Mouse (Mus musculus) thymus, postnatal 0 days (tissue): ENCODE results near the gene Erc2. TPM values are rescaled to one million over a fixed set of nuclear protein-coding genes. Genes with fewer than 3 reads are reported as not detected.

Experiments used
- DNase-seq: peaks from one replicate; pipeline ENCODE4 v3.0.0-alpha.2; 2015; ENCODE audit warnings: low spot score
- polyA plus RNA-seq: library from polyadenylated mRNA; unstranded; fragments of >200 nt; fragmentation: Nextera tagmentation; extraction: Ambion mirVana; gene quantifications from 2 replicates; pipeline ENCODE4 v1.2.1, GENCODE M21; 2015

Erc2 gene
- polyA plus RNA-seq, 1 experiment from 2014 or later: 0.09 TPM

- DNase-seq: no peak
These were observed 45.0 kb downstream of the Erc2 start for GRCm38 (mm10) chr14:27667016-27667852.

DNA sequence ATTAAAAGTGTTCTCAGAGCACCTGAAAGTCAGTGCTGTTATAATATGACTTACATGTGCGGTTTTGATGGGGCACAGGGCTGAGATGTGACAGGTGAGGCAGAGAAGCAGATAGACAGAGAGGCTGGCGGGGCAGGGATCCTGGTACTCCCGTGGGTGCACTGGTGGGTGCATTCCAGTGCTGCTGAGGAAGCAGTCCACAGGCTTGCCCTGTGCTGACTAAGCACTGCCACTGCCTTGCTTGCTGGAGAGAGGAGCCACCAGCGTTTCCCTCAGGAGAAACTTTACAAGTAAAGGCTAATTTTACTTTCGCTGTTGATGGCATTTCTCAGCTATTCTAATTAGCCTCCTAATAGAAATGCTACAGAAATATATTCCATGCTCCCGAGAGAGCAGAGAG lies 45.9 kb downstream of the Erc2 start:
- no peak for DNase-seq

DNA sequence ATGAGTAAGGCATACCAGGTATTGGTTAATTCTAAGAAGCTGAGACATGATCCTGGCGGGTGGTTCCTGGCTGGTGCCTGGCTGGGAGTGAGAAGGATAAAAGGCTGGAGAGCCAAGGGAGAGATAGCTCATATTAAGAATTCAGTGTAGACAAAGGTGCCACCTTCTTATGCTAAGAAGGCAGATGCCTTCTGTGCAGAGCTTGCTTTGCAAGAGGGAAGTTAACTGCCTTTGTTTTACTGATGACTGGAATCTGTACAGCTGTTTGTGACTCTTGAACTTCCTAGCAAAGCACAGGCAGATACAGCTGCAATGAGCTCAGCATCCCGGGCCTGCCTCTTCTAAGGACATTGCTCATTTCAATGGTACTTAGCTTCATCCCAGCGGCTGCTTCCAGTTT lies 47.7 kb downstream of the Erc2 start:
- no peak for DNase-seq

GRCm38 (mm10) chr14:27672761-27673160 lies 50.5 kb downstream of the Erc2 start:
- DNase-seq: no peak

DNA sequence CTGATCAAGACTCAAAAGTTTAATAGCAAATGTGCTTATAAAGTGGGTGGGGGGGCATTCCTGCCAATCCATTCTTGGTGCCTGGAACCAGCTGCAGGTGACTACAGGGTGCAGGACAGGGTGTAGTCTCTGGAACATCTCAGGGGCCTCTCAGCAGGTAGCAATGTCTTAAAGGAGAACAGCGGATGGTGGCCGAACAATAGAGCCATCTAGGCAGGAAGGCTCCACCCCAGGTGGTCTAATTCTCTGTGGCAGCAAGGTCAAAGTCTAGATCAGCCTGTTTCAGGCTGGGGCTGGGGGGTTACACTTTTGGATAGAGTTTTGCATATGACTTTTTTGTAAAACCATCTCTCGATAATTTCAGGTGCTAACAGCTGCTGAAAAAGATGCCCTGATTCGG lies 51.9 kb downstream of the Erc2 start:
- DNase-seq: no peak

DNA sequence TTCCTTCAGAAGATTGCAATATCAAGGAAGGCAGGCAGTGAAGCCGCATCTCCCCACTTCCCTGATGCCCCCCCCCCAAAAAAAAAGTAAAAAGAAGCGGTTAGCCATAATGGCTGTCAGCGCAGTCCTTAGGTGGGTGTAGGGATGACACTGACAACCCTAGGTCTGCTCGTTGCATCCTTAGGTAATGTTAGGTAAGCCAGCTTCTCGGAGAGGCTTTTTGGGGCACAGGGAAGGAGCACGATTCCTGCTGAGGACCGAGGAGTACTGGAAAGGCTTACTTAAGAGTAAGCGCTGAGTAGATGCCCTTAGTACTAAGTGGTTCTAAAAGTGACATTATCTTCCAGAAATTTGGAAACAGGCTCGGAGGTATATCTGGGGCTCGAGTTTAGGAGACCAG lies 52.3 kb downstream of the Erc2 start:
- DNase-seq: no peak

GRCm38 (mm10) chr14:27675071-27675470 lies 52.8 kb downstream of the Erc2 start:
- no peak for DNase-seq

DNA sequence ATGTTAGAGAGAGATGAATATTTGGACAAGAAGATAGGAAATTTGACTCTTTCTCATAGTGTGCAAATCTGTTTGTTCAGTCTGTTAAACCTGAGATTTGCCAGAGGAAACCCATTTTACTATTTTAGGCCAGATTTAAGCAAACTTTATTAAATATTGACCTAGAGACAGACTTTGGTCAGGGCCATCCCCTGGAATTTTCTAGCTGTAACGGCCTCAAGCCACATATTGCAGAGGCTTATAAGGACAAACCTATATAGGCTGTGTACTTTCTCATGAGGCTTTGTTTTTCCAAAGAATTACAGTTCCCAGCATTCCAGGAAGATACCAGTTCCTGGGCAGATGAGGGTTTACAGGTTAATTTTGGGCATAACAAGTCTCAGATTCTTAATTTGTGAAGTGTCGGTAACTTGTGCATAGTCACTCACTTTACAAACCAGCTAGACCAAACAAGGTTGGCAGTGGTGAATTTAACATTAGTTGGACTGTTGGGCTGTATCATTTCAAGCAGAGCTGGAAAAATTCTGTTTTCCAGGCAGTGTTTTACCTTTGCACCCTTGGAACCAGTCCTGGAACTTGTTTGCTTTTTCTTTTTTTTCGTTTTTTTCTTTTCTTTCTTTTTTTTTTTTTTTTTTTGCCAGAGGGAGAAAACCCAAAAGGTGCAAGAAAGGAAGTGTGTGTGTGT lies 60.3 kb downstream of the Erc2 start:
- no peak for DNase-seq

DNA sequence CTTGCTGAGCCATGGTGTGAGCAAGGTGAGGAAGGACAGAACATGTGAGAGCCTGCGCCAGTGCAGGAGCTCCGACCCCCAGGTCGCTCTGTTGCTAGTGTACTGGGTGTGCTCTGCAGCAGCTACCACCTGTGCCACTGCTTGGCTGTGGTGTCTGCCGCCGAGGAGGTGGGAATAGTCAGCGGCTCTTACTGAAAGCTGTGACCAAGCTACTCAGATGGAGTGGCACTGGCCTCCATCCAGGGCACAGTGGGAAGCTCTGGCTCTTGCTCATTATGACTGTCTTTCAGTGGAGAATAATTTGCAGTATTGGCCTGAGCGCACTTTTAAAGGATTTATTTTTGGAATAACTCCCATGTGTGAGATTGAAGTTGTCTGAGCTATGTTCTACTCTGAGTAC lies 73.6 kb downstream of the Erc2 start:
- no peak for DNase-seq

DNA sequence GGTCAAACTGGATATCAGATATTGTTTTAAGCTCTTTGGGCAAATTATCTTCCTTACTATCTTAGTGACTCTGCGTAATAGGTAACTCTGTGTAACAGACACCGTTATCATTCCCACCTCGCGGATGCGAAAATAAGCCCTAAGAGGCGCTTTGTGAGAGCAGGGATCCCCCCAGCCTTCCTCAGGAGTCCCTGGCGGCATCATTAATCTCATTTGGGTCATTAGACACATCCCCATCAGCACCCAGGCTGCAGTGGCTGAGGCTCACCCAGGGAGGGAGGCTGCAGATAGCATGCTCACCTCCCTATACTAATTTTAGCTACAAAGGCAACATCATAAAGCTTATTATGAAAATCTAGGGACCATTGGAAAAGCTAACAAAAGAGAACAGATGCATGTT lies 95.1 kb downstream of the Erc2 start:
- no peak for DNase-seq

- no peak for DNase-seq
These were observed 97.4 kb downstream of the Erc2 start for GRCm38 (mm10) chr14:27719601-27720000.

DNA sequence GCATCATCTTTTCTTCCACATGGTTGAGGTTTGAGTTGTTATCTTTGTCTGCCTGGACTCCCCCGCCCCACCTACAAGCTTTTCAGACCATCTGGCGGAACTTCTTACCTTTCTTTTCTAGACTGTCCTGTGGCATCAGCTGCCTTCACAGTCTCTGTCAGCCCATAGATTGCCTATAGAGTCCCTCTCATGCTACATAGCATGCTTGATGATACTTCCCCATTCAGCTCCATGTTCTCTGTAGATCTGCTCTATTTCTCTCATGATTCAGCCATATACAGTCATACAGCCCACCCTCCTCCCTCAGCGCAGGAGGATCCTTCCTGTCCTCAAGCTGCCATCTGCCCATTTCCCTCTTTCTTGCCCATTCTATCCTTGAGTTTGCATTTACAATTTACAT lies 98.7 kb downstream of the Erc2 start:
- no peak for DNase-seq

- DNase-seq: no peak
These were observed 99.5 kb downstream of the Erc2 start for GRCm38 (mm10) chr14:27721759-27722158.

DNA sequence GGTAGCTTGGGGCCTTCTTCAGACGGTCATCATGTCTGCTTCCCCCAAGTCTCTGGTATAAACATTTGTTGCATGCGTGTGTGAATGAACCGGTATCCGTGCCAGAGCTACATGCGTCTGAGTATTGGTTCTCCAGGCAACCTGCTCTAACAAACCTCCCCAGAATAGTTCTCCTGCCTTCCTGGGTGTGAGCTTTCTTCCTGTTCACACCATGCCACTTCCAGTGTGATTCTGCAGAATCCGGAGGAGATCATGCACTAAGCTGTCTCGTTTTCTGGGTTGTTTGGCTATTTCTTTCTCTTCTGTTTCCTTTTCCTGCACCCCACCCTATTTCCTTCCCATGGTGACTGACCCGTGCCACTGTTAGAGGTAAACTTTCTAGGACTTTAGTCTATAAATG lies 105.3 kb downstream of the Erc2 start:
- no peak for DNase-seq

DNA sequence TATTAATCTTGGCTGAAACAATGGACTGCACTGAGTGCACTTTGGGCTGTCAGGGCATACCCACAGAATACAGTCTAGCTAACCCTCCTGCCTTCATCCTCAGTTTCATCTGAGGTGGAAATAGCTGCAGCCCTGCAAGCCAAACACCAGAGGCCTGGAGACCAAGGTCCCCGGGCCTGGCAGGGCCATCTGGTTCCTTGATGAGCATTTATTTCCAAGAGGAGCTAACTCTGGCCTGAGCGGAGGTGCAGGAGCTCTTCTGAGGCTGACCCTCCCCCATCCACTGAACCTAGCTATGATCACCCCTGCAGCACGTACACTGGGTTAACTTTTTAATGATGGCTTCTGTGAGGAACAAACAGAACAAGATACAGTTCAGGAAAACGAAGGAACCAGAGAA lies 108.9 kb downstream of the Erc2 start:
- DNase-seq: no peak

GRCm38 (mm10) chr14:27739436-27739835 lies 117.2 kb downstream of the Erc2 start:
- no peak for DNase-seq

DNA sequence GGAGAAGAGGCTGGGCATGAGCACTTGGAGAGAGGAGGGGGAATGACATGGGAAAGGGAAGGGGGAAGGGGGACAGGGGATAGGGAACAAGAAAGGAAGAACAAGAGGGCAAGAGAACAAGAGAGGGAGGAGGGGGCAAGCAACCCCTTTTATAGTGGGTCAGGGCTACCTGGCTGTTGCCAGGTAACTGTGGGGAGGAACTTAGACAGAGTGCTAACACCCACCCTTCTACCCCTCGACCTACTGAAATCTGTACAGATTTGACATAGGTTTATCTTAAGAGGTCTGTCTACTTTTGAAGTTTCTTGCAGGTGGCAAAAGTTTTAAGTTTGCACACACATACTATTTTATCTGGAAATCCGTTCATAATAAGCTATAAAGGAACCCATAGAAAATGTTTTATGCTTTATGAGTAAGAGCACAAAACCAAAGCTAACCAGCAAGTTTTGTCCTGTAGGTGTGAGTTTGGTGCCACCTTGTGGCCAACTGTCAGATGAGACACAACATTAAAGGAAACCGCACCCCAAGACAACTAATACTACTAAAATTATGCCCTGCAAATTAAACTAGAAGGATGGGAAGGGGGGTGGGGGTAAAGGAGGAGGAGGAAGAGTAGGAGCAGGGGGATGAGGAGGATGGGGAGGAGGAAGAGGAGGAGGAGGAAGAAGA lies 119.2 kb downstream of the Erc2 start:
- DNase-seq: peak; percentile 44

DNA sequence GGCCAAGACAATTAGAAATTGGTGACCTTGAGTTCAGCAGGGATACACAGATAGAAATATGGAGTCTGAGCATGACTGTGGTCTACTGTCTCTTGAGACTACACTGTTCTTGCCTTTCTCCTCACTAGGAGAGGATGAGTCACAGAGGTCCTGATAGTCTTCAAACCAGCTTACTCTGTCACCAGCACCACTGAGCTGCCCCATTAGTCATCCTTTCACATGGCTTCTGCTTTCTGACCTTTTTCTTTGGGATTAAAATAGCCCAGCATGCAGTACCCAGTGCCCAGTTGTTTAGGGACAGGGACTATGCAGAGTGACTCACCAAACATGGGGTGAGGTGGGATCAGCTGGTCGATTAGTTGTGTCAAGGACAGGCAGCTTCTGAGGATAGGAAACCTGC lies 132.1 kb downstream of the Erc2 start:
- DNase-seq: no peak

GRCm38 (mm10) chr14:27756901-27757300 lies 134.7 kb downstream of the Erc2 start:
- no peak for DNase-seq

DNA sequence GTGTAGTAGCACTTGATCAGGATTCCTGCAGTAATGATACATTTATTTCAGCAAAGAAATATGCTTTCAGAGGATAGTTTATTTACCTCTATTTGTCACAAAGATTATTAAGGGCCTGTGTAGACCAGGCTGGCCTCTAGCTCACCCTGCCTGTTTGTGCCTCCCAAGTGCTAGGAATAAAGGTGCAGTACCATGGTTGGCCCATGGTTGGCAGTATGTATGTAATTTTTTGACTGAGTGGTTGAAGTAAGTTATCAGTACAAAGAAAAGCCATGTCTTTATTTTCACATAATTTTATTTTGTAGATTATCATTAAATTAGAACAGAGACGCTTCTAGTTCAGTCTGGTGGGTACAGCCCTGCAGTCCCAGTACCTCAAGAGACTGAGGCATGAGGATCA lies 136.0 kb downstream of the Erc2 start:
- DNase-seq: no peak

DNA sequence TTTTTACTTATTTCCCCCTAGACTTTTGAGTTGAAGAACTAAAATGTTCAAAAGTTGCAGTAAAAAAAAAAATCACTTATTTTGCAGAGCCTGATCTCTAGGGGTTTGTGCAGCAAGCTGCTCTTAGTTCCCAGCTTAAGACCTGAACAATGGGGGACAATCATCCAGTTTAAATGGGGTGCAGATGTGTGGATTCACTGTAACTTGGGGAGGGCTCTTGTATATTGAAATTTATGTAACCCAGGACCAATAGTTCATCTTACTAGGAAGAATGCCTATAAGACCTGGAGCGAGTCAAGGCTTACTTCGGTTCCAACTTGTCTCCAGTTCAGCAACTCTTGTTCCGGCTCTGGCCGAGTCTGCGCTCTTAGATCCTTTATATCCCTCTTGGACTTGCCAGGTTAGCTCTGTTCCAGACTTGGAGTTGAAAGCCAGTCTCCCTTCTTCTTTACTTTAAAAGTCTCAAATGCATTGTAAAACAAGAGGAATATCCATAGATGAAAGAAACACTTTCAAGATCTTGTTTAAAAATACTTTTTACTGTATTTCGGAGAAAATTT lies 136.9 kb downstream of the Erc2 start:
- no peak for DNase-seq

DNA sequence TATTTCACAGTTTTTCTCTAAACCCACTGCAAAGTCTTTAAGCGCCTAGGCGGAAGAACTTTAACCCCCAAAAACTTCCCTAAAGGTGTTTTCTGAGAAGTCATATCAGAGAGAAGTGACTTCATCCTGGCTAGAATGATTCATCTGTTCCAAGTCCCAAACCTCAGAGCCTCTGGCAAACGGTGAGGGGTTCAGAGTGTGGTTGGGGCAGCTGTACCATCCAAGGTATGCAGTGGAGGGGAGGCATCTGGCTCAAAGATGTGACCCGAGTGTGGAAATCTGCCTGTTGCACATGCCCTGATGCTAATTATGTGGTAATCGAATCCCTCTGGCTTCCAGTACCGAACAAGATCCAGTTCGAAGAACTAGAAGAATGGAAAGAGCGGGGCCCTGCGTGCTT lies 137.8 kb downstream of the Erc2 start:
- DNase-seq: no peak
